Mouse (Mus musculus) liver, embryonic 15.5 days (tissue): ENCODE measurements at regions not wholly inside any gene's neighbourhood (a gene's known extent, or its start where the extent isn't known, plus 50 kb on each side); places are given as distances from the start of the nearest gene placed in this dataset.

ENCODE experiments used
- ATAC-seq: fragments of 200-750 bp; cut with Nextera tagmentation; 2 replicates; pipeline ENCODE4 v1.8.0; 2017; ENCODE audit warnings: moderate number of reproducible peaks, mild to moderate bottlenecking, moderate library complexity; ENCODE audit not compliant: insufficient read depth
- H3K27ac ChIP-seq: fragments of 300-500 bp; sonication (generic); replicated peaks from 2 replicates; pipeline ENCODE4 v1.5.1; 2015; ENCODE audit warnings: mild to moderate bottlenecking, inconsistent platforms
- H3K27me3 ChIP-seq: fragments of 300-500 bp; sonication (generic); 2 replicates; pipeline ENCODE4 v1.6.1; 2015; ENCODE audit warnings: mild to moderate bottlenecking, inconsistent platforms
- H3K36me3 ChIP-seq: fragments of 300-500 bp; sonication (generic); replicated peaks from 2 replicates; pipeline ENCODE4 v1.6.1; 2015; ENCODE audit warnings: moderate library complexity, mild to moderate bottlenecking, inconsistent platforms
- H3K4me1 ChIP-seq: fragments of 300-500 bp; sonication (generic); replicated peaks from 2 replicates; pipeline ENCODE4 v1.6.1; 2015; ENCODE audit warnings: inconsistent platforms
- H3K4me2 ChIP-seq: fragments of 300-500 bp; sonication (generic); 2 replicates; pipeline ENCODE4 v1.6.1; 2015; ENCODE audit warnings: moderate library complexity, mild to moderate bottlenecking, inconsistent platforms
- H3K4me3 ChIP-seq: fragments of 300-500 bp; sonication (generic); replicated peaks from 2 replicates; pipeline ENCODE4 v1.5.1; 2015; ENCODE audit warnings: mild to moderate bottlenecking, inconsistent platforms
- H3K9ac ChIP-seq: fragments of 300-500 bp; sonication (generic); 2 replicates; pipeline ENCODE4 v1.6.1; 2015; ENCODE audit warnings: moderate library complexity, mild to moderate bottlenecking, inconsistent platforms
- H3K9me3 ChIP-seq: fragments of 300-500 bp; sonication (generic); replicated peaks from 2 replicates; pipeline ENCODE4 v1.6.1; 2016; ENCODE audit warnings: inconsistent platforms
- WGBS: fragments of 180-500 bp; shearing (Covaris S2); methylation state at CpG from one replicate; pipeline ENCODE4 v1.1.7; 2015; ENCODE audit warnings: mixed read lengths; ENCODE audit not compliant: insufficient replicate concordance; 5-methylcytosine and 5-hydroxymethylcytosine counted together

- no peak overlapping the region for H3K9ac ChIP-seq
- WGBS, result 60% methylated on average over 4 of the region's 4 CpGs
These were observed 135.0 kb upstream of the Spin1 start for GRCm38 (mm10) chr13:50965678-50966077.

DNA sequence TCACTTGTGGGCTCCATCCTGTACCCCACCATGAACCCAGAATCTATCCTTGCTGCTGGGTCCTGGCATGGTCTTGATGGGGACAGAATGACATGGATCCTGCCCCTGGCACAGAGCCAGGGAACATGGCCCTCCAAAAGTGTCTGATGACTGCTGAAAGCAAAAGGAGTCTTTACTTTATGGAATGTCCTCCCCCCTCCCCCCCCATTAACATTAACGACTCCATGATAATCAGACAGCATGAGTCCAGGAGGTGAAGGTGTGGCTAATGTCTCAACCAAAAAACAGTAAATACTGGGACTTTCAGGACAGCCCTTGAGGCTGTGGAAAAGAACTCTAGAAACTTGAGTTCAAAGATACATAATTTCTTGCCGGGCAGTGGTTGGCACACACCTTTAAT is 133.9 kb upstream of the Spin1 start:
- 48% methylated on average over 2 of the region's 2 CpGs for WGBS
- no peak for ATAC-seq

More at GRCm38 (mm10) chr13:50965678-50966077, 135.0 kb upstream of the Spin1 start:
- no peak overlapping the region for H3K4me3 ChIP-seq
- H3K27me3 ChIP-seq, result no peaks in the 10 kb centered on the region
- no peak for ATAC-seq
- H3K4me1 ChIP-seq, result no peaks in the 10 kb centered on the region
- H3K9me3 ChIP-seq, result no peaks in the 10 kb centered on the region
- no peak overlapping the region for H3K27ac ChIP-seq
- H3K36me3 ChIP-seq, result no peaks in the 10 kb centered on the region
- H3K4me2 ChIP-seq, result no peak overlapping the region

GRCm38 (mm10) chr13:50973379-50973778 is 127.3 kb upstream of the Spin1 start:
- no peak overlapping the region for H3K4me3 ChIP-seq
- H3K9ac ChIP-seq, result no peak overlapping the region
- 40% methylated on average over 8 of the region's 8 CpGs for WGBS
- H3K9me3 ChIP-seq, result no peaks in the 10 kb centered on the region
- H3K27me3 ChIP-seq, result no peaks in the 10 kb centered on the region
- H3K4me2 ChIP-seq, result no peak overlapping the region
- H3K36me3 ChIP-seq, result no peaks in the 10 kb centered on the region
- no peak overlapping the region for H3K27ac ChIP-seq
- ATAC-seq, result no peak
- no peaks in the 10 kb centered on the region for H3K4me1 ChIP-seq

More for the DNA sequence above, 133.9 kb upstream of the Spin1 start:
- no peaks in the 10 kb centered on the region for H3K36me3 ChIP-seq
- no peaks in the 10 kb centered on the region for H3K9me3 ChIP-seq
- no peak overlapping the region for H3K9ac ChIP-seq
- no peak overlapping the region for H3K4me3 ChIP-seq
- no peaks in the 10 kb centered on the region for H3K27me3 ChIP-seq
- no peak overlapping the region for H3K4me2 ChIP-seq
- H3K4me1 ChIP-seq, result no peaks in the 10 kb centered on the region
- no peak overlapping the region for H3K27ac ChIP-seq

GRCm38 (mm10) chr13:50975306-50975920 is 125.3 kb upstream of the Spin1 start:
- Histone ChIP-seq H3K27ac (no peak overlapping the region), H3K9me3 (no peaks in the 10 kb centered on the region), H3K4me3 (no peak overlapping the region), H3K4me2 (no peak overlapping the region), H3K4me1 (no peaks in the 10 kb centered on the region), H3K27me3 (no peaks in the 10 kb centered on the region), H3K9ac (no peak overlapping the region), H3K36me3 (no peaks in the 10 kb centered on the region)
- no peak for ATAC-seq
- WGBS, result 65% methylated on average over 12 of the region's 12 CpGs

- H3K4me3 ChIP-seq, result no peak overlapping the region
- ATAC-seq, result no peak
- H3K27me3 ChIP-seq, result no peaks in the 10 kb centered on the region
- H3K27ac ChIP-seq, result no peak overlapping the region
- no peak overlapping the region for H3K4me2 ChIP-seq
- no peaks in the 10 kb centered on the region for H3K4me1 ChIP-seq
- H3K9me3 ChIP-seq, result no peaks in the 10 kb centered on the region
- H3K36me3 ChIP-seq, result no peaks in the 10 kb centered on the region
- no peak overlapping the region for H3K9ac ChIP-seq
- WGBS, result 58% methylated on average over 1 of the region's 1 CpGs
These were observed 118.7 kb upstream of the Spin1 start for GRCm38 (mm10) chr13:50982005-50982404.

- no peaks in the 10 kb centered on the region for H3K9me3 ChIP-seq
- no peaks in the 10 kb centered on the region for H3K4me1 ChIP-seq
- no peak overlapping the region for H3K9ac ChIP-seq
- no peak overlapping the region for H3K27ac ChIP-seq
- WGBS, result 64% methylated on average over 10 of the region's 10 CpGs
- H3K27me3 ChIP-seq, result no peaks in the 10 kb centered on the region
- no peak for ATAC-seq
- no peaks in the 10 kb centered on the region for H3K36me3 ChIP-seq
- H3K4me3 ChIP-seq, result no peak overlapping the region
- no peak overlapping the region for H3K4me2 ChIP-seq
These were observed 117.7 kb upstream of the Spin1 start for GRCm38 (mm10) chr13:50982990-50983389.

GRCm38 (mm10) chr13:50991726-50992432 is 108.8 kb upstream of the Spin1 start:
- no peaks in the 10 kb centered on the region for H3K9me3 ChIP-seq
- H3K9ac ChIP-seq, result no peak overlapping the region
- no peaks in the 10 kb centered on the region for H3K4me1 ChIP-seq
- WGBS, result 56% methylated on average over 9 of the region's 9 CpGs
- H3K4me3 ChIP-seq, result no peak overlapping the region
- H3K36me3 ChIP-seq, result no peaks in the 10 kb centered on the region
- H3K27me3 ChIP-seq, result no peaks in the 10 kb centered on the region
- H3K27ac ChIP-seq, result no peak overlapping the region
- no peak overlapping the region for H3K4me2 ChIP-seq
- no peak for ATAC-seq

DNA sequence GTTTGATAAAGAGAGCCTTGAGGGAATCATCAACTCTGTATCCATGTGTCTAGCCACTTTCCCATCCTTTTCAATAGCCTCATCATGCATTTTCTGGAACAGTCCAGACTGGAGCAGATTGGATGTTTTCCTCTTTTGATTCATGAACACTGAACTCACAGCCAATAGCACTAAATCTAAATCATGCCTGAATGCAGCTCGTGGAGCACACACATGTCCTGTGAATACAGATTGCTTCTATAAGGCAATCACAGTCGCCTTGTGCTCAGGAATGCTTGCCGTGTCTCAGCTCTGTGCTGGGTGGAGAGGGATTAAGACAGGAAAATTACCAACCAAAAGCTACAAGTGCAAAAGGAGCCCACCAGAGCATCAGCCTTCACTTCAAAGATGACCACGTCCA is 100.9 kb upstream of the Spin1 start:
- WGBS, result 63% methylated on average over 4 of the region's 4 CpGs
- H3K9ac ChIP-seq, result no peak overlapping the region
- no peaks in the 10 kb centered on the region for H3K9me3 ChIP-seq
- no peak overlapping the region for H3K4me2 ChIP-seq
- no peaks in the 10 kb centered on the region for H3K4me1 ChIP-seq
- no peaks in the 10 kb centered on the region for H3K36me3 ChIP-seq
- no peak overlapping the region for H3K4me3 ChIP-seq
- ATAC-seq, result no peak
- no peaks in the 10 kb centered on the region for H3K27me3 ChIP-seq
- H3K27ac ChIP-seq, result no peak overlapping the region

DNA sequence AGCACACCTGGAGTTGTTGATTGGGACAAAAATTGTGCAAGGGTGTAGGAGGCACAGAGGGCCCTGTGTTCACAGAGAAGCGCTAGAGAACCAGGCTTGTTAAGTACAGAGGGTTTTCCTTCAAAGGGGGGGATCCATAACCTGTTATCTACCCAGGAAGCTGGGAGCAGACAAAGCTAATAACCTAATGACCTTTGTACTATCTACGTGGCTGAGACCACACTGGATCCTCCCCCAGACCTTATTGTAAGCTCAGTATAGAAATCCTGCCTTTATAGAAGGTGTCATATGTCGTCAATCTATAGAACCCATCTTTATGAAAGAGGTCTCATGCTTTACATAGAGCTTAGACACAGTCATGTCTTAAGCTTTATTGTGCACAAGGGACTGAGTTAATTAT is 95.9 kb upstream of the Spin1 start:
- Histone ChIP-seq H3K9ac (no peak overlapping the region), H3K27me3 (no peaks in the 10 kb centered on the region), H3K4me1 (no peaks in the 10 kb centered on the region), H3K4me2 (no peak overlapping the region), H3K4me3 (no peak overlapping the region), H3K27ac (no peak overlapping the region), H3K9me3 (no peaks in the 10 kb centered on the region), H3K36me3 (no peaks in the 10 kb centered on the region)
- ATAC-seq, result no peak
- WGBS, result 43% methylated on average over 3 of the region's 3 CpGs

- no peak overlapping the region for H3K4me2 ChIP-seq
- no peak overlapping the region for H3K9ac ChIP-seq
- H3K9me3 ChIP-seq, result no peaks in the 10 kb centered on the region
- H3K4me1 ChIP-seq, result no peaks in the 10 kb centered on the region
- WGBS, result 72% methylated on average over 7 of the region's 7 CpGs
- H3K36me3 ChIP-seq, result no peaks in the 10 kb centered on the region
- no peak for ATAC-seq
- H3K27me3 ChIP-seq, result no peaks in the 10 kb centered on the region
- no peak overlapping the region for H3K4me3 ChIP-seq
- no peak overlapping the region for H3K27ac ChIP-seq
These were observed 89.9 kb upstream of the Spin1 start for GRCm38 (mm10) chr13:51010736-51011135.

- Histone ChIP-seq H3K4me3 (no peak overlapping the region), H3K27ac (no peak overlapping the region), H3K4me1 (no peaks in the 10 kb centered on the region), H3K9ac (no peak overlapping the region), H3K9me3 (no peaks in the 10 kb centered on the region), H3K36me3 (no peaks in the 10 kb centered on the region), H3K27me3 (no peaks in the 10 kb centered on the region), H3K4me2 (no peak overlapping the region)
- ATAC-seq, result no peak
- 62% methylated on average over 3 of the region's 3 CpGs for WGBS
These were observed 84.5 kb upstream of the Spin1 start for GRCm38 (mm10) chr13:51016209-51016608.
